Mouse (Mus musculus) adrenal gland, adult 2 months (tissue): Measurements from ENCODE around the gene Osbpl8. TPM values are rescaled to one million over a fixed set of nuclear protein-coding genes. Genes with fewer than 3 reads are reported as not detected.

Source experiments
- DNase-seq: peaks from one replicate; pipeline ENCODE4 v3.0.0; 2021
- polyA plus RNA-seq: library from polyadenylated mRNA; depleted of rRNA; stranded (reverse); fragments of >200 nt; gene quantifications from 2 replicates; pipeline ENCODE4 v1.2.3, GENCODE M21; 2012
- total RNA-seq, 2 experiments: library from RNA; stranded (reverse); gene quantifications; 2 replicates each; pipeline ENCODE4 v1.2.3; 2021

Gene Osbpl8
- total and polyA plus RNA-seq, 3 experiments, result 1.6 to 24.9 (median 24.8) TPM

DNA sequence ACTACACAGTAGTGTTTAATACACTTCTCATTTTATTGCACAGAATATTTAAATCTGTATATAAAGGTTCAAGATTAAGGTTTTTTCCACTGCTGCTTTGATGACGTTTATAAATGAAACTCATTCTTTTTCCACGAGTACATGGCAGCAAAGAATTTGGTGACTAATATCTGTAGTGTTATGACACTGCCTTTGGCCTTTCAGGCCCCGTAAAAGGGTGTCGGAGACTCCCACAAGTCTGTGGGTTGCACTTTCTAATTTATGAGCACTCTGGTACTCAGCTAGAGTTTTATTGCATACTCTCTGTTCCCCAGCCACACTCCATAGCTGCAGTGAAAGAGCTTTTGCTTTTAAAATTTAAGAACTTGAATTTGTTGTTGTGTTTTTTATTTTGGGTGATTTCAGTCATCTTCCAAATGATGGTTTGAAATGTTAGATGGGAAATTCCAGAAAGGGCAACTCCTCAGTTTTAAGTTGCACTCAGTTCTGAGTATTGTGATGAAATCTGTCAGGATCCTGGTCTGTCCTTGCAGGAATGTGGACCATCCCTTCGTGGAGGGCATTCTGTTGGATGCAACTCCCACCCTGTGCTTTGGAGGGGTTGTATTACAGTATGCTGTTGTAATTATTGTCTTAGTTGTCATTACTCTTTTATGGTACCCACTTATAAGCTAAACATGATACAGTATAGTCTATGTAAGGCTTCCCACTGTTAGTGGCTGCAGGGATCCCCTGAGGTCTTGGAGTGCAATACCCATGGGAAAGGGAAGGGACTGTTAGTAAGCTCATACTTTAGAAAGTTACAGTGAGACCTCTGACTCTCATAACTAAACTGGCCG lies 70.1 kb downstream of the Osbpl8 start:
- DNase-seq, result peak; percentile 72

DNA sequence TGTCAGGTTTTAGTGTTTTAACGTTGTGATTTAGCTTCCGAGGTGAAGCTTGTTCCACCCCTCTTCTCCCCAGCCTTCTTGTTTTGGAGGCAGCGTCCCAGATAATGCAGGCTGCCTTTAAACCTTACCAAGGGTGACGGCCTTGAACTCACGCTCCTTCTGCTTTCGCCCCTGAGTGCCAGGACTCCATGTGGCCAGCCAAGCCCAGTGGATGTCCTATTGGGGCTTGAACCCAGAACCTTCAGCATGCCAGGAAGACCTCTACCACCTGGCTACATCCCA lies 70.7 kb downstream of the Osbpl8 start:
- peak; percentile 37 for DNase-seq

DNA sequence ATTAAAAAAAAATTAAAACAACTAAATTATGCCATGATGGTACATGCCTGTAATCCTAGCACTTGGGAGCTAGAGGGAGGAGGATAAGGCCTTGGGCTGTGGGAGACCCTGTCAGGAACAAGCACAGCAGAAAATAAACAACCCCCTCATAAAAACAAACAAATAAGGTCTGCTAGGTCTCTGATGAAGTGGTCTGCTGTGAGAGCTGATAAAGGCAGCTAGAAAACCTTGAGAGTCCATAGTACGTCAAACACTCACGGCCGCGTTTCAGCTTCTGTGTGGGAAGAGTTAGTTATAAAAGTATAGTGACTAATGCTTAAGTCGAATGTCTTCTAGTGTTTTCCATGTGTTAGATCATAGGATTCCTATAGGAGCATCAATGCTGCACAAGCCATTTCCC lies 72.9 kb downstream of the Osbpl8 start:
- no peak for DNase-seq

DNA sequence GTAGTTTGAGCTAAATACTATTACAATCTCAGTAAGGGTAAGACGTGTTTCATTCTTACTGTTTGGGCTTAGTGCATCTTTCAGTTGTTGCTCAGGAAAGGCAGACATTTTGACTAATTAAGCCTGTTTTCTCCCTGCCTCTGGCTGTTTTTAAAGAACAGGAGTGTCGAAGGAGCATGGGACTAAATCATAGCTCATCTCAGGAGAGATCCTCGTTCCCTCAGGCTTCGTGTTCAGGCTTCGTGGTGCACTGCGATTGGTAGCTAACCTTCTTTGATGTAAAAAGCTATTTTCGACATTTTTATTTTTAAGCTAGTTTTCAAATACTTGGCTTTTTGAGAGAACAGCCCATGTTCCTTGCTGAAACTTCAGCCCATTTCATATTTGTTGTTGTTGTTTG lies 78.1 kb downstream of the Osbpl8 start:
- no peak for DNase-seq

DNA sequence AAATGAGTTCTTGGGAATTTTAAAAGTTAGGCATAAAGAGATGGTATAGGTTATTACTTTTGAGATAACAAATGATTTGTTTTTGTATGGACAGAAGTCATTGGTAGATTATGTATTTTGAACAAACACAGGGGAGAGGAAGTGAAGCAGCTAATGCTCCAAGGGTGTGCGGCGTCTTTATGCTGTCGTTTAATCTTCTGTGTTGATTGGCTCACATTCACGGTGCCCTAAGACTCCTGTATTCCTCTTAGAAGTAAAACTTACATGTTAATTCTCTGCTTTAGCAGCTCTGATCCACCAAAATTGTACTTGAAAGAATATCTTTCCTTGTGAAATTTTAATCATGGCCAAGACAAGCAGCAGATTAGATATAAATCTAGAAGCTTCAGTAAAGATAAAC lies 83.1 kb downstream of the Osbpl8 start:
- DNase-seq, result no peak

DNA sequence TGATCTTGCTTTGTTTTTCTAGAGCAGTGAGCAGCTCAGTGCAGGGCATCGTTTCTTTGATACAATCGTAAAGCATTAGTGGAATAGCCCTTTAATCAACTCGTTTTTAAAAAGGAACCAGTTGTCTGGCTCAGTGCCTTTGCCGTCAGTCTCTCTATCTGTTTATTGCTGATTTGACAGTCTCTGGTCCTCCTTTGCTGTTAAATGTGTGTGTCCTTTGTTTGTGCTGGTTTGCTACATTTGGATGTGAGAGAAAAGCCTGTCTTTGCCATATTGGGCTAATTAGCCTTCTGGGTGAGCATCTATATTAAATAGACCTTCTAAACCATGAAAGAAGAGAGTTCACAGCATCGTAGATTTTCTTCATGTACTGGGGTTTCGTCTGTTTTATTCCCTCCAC lies 83.6 kb downstream of the Osbpl8 start:
- DNase-seq, result no peak

DNA sequence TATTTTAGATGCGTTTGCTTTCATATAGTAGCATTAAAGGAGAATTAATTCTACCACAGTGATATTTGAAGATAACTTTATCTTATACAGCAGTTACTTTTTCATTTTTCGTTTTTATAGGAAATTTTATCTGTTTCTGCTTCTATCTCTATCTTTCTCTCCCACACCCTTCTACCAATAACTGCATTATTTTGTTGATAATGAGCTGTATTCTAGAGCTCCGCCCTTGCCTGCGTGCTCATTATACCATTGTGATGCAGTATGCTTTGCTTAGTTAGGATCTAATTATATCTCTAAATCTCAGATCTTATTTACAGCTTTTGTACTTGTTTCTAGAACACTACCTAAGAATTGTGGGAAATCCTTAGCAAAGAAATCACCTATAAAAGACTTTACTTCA lies 85.6 kb downstream of the Osbpl8 start:
- DNase-seq, result no peak

DNA sequence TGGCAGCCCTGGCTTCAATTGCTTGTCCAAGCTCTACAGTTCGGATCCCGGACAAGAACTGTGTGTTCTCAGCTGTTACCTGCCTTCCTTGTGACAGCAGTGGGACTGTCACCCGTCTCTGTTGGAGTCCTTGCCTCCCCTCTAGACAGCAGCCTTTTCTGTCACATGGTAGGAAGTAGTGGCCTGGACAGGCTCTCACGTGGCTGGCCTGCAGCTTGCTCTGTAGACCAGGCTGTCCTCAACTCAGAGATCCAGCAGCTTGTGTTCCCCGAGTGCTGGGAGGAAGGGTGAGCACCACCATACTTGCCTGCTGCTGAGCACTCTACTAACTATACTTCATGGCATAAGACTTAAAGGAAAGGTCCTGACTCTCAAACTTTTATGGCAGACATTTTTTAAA lies 87.1 kb downstream of the Osbpl8 start:
- DNase-seq, result no peak

DNA sequence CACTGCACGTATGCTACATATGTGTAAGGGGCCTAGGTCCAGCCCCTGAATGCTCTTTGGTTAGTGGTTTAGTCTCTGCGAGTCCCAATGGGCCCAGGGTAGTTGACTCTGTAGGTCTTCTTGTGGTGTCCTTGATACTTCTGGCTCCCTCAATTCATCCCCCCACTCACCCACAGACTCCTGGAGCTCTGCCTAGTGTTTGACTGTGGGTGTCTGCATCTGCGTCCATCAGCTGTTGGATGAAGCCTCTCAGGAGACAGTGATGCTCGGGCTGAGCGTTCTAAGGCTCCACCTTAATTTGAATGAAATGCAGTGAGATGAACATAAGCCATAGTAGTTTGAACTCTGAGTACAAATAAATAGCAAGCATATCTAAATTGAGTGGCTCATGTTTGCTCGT lies 90.7 kb downstream of the Osbpl8 start:
- DNase-seq, result no peak

DNA sequence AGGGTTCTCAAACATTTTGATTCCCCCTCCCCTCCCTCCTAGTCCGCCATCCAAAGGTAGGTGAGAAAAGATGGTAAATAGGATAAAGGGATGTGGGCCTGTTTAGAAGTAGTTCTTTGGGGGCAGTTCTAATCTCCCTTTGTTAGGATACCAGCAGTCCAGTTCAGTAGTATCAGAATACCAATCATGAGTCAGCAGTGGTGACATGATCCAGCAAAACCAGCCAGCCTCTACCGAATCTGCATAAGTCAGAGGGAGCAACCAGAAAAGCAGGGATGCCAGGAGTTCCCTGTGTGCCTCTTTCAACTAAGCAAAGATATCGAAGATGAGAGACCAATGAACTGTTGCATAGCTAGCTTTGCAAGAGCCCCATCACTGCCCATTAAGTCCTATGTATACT lies 91.6 kb downstream of the Osbpl8 start:
- DNase-seq, result no peak

DNA sequence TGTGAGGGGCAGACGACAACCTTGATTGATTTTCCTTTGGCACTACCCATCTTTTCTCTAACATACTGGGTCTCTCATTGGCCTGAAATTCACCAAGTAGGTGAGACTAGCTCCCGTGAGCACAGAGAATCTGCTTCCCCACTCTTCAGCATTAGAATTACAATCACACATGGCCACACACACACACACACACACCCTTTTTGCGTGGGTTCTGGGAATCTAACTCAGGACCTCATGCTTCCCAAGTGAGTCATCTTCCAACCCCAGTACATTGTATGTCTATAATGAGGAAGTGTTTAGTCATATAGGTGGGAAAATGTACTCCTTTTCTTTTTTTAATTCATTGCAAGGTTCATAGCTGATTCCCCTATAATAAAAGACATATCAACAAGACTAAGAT lies 92.8 kb downstream of the Osbpl8 start:
- DNase-seq, result no peak

DNA sequence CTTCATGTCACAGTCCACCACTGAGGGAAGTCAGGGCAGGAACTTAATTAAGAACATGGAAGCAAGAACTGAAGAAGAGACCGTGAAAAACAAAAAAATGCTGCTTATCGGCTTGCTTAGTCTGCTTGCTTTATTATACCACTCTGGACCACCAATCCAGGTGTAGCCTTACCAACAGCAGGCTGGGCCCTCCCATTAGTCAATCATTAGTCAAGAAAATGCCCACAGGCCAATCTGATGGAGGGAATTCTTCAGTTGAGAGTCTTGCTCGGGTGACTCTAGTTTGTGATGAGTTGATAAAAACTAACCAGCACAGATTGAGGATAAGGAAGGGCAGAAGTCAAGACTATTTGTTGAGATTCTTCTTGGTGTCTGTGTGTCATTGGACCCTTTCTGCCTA lies 93.7 kb downstream of the Osbpl8 start:
- no peak for DNase-seq

DNA sequence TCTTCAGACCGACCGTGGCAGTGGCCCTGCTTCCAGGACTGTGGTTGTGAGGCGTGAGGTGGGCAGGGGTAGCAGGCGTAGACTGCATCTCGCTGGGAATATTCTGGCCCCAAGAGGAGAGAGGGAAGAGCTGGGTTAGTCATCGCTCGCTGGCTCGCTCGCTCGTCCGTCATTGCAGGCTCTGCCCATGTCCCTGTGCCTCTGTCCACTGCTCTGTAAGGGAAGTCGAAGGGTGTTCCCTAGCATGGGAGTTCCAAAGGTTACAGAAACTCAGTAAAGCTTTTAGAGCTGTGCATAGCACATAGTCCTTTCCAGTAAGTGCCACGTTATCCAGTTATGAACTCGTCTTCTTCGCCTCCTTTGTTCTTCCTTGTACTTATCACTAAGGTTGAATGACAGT lies 107.1 kb downstream of the Osbpl8 start:
- no peak for DNase-seq

DNA sequence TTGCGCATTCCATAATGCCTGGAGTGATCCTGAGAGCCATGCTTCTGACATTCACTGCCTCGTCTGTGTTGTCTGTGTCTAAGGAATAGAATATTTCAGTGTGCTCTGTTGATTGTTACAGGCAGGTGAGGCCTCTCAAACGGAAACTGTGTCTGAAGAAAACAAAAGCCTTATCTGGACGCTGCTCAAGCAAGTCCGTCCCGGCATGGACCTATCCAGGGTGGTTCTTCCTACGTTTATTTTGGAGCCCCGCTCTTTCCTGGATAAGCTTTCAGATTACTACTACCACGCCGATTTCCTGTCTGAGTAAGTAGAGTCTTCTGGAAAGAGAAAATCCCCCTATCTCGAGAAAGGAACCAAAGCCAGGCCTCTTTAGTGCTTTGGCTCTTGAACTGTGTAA lies 108.4 kb downstream of the Osbpl8 start:
- no peak for DNase-seq

DNA sequence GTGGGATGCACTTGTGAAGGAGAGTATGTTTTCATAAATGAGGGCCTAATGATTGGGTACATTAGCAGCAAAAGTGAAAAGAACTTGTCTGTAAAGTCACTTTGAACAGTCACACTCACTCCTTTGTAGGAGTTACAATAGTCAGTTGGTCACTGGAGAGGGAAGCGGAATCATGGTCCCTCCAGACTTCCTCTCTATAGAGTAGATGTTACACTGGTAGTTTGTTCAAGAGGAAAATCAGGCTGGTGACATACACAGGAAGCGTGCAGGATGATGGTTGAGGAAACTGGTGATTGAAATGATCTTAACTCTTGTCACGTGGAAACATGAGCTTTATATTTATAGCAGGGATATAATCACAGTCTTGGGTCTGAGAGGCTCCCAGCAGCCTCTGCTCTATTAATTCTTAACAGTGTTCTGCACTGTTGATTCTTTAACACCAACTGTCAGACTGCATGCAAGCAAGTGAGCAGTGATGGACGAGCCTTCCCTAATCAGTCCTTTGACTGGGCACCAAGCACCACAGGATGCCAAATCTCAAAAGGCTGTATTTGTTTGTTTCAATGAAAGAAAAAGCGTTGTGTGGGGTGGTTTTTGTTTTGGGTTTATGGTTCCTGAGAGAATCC lies 109.0 kb downstream of the Osbpl8 start:
- no peak for DNase-seq

DNA sequence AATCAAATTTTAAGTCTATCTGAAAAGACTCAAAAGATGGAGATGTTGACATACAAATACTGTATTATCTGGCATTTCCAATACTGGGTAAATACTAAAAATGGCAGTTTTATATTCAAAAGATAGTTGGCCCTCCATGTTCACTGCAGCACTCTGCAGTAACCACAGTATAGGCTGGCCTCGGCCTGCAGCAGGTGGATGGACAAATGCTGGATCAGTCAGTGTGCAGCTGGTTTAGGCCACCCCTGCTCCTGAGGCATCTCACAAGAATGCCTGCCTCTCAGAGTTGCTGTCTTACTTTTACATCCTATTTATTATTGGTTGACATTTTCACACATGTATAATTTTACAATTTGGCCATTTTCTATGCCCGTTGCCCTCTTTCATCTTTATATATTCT lies 111.3 kb downstream of the Osbpl8 start:
- DNase-seq, result no peak

DNA sequence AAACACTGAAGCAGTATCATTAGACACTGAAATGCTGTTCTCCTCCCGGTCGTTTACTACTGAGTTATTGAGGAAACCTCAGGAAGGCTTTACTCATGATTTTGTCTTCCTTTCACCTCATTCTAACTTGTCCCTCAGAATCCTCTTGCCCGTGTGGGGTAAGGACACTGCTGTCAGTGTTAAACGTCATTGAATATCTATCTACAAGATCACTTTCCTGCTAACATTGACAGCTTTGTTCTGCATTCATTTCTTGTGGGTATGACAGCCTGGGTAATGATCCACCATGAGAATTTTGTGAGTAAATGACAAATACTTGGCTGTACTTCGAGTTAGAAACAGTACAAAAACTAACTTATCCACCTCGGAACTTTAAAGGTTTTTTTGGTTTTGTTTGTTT lies 133.1 kb downstream of the Osbpl8 start:
- DNase-seq, result no peak

DNA sequence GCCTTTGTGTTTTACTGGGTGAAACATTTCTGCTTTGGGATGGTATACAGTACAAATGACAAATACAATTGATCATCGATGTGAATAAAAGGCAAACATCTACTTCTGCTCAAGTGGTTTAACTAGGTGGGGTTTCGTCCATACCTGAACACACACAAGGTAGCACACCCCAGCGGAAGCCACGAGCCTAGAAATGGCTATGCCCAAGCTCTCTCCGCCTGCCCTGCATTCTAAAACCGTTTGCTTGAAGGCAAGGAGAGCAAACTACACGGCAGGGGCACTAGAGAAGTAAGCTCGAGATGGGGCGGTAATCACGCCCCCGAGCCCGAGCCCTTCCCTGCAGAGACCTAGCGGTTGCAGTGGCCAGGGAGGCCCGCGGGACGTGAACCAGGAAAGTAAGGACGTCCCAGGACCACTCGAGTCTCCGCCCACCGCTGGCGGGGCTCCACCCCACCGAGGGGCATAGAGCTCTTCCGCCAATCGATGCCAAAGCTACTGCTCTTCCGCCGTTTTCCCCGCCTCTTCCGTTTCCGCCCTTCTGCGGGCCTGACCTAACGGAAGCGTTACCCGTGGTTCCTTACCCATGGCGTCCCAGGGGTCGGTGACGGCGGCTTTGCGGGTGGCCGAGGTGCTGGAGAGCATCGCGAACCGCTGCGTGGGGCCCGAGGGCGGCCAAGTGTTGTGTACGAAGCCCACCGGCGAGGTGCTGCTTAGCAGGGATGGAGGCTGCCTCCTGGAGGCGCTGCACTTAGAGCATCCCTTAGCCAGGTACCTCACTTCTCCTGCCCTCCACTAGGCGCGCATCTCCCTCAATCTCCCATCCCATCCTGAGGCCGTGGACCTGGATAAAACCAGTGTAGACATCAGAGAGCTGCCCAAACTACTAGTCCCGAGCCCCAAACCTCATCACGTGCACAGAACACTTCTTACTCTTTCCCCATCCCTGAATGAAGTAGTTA lies 133.9 kb downstream of the Osbpl8 start, which contains the start of gene Bbs10:
Gene Bbs10 (plus strand): TSS at position 540 of the 959 bp plus-strand sequence.
- peak; percentile 96 for DNase-seq

DNA sequence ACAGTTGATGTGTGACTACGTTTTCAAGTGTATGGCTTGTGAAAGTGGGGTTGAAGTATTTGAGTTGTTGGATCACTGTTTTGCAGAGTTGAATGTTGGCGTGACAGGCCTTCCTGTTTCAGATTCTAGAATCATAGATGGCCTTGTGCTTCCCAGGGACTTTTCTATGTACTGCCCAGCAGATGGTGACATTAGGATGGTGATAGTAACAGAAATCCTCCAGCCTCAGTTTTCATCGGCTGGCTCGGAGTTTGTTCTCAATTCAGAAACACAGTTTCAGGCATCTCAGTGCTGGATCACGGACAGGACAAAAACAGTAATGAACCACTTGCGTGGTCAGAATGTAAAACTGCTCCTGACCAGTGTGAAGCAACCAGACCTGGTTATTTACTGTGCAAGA lies 135.0 kb downstream of the Osbpl8 start:
- peak; percentile 31 for DNase-seq

DNA sequence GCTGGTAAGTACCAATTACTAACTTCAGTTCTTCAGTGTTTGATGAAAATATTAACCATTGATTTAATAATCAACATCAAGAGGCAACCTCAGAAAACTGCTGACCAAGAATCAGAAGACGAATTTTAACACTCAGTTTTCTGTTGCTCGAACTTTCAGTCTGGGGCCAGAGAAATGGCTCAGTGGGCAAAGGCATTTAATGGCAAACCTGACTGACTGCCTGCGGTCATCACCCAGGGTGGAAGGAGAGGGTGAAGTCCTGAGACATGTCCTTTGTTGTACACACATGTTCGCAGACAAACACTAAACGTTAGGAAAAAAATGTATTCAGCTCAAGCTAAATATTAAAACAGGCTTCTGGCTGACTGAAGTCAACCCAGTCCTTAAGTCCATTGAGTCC lies 136.5 kb downstream of the Osbpl8 start:
- DNase-seq, result no peak

DNA sequence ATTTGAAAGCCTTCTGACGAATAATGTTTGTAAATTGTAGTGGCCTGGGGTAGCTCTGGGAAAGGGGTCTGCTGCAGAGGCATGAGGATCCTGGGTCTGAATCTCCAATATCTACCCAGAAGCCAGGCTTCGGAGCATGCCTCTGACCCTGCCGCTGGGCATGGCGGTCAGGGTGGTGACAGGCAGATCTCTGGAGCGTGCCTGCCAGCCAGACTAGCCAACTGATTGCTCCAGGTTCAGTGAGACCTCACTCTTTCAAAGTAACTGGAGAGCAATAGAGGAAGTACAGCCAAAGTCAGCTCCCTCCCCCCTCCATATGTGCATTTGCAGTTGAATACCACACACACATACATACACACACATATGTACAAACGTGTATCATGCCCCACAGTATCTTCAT lies 137.9 kb downstream of the Osbpl8 start:
- DNase-seq, result no peak

DNA sequence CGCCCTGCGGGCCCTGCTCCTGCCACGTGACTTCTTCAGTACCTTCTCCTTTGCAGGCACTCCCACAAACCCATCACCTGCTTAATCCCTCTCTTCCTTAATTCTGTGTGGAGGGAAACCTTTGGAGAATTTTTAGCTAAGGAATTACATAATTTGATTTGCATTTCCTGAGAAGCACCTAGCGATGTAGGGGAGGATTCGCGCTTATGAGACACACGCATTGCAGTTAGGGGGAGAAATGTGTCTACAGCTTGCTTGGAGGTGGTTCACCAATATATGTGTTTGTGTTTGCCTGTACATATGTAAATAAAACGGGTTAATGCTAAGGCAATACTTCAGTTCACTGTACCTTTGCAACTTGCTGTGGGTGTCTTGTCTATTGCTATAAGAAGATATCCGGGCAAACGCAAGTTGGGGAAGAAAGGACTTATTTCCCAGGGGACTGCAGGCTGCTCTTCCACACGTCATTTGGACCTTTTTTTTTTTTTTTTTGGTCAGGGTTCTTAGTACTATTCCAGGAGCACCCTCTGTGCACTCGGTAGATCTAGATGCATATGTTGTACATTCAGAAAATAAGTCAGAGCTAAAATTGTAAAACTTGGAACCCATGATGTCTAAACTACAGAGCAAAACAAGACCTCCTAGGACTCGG lies 144.4 kb downstream of the Osbpl8 start:
- DNase-seq, result no peak
